In genomic region chr16:19760505-19761496, GRCm38 (mm10) we compare ENCODE assay signal across 8 mouse cellular contexts. TPM values are rescaled to one million over a fixed set of nuclear protein-coding genes. Genes with fewer than 3 reads are reported as not detected.
DNase-seq lines count a peak whose midpoint lies in the region; ATAC-seq lines count a peak whose summit lies in the region.

No protein-coding gene starts in this region.

- no peaks in the 10 kb centered on the region for H3K27me3 ChIP-seq in embryonic facial prominence, embryonic 15.5 days
- H3K27me3 ChIP-seq in hindbrain, embryonic 13.5 days, result no peaks in the 10 kb centered on the region
- H3K27me3 ChIP-seq in liver, embryonic 13.5 days, result peaks cover 30% of the 10 kb centered on the region

- ATAC-seq in embryonic facial prominence, embryonic 15.5 days (ENCODE audit: insufficient number of reproducible peaks, low FRiP score, low TSS enrichment, low read depth), result peak; percentile 81
- peak; percentile 86 for ATAC-seq in hindbrain, embryonic 13.5 days (ENCODE audit: low FRiP score)
- no peak for ATAC-seq in liver, embryonic 13.5 days (ENCODE audit: low read depth)

- WGBS in embryonic facial prominence, embryonic 15.5 days, result under 1% methylated on average over 61 of the region's 61 CpGs
- WGBS in hindbrain, embryonic 13.5 days, result under 1% methylated on average over 61 of the region's 61 CpGs
- 1% methylated on average over 61 of the region's 61 CpGs for WGBS in liver, embryonic 13.5 days (ENCODE audit: insufficient replicate concordance)

- H3K4me3 ChIP-seq in embryonic facial prominence, embryonic 15.5 days (replicated peaks), result peak overlapping the region; percentile 62
- H3K4me3 ChIP-seq in hindbrain, embryonic 13.5 days, result peak overlapping the region; percentile 79
- H3K4me3 ChIP-seq in liver, embryonic 13.5 days (replicated peaks), result peak overlapping the region; percentile 51

- H3K4me2 ChIP-seq in embryonic facial prominence, embryonic 15.5 days (replicated peaks), result peak overlapping the region; percentile 89
- H3K4me2 ChIP-seq in hindbrain, embryonic 13.5 days, result peak overlapping the region; percentile 75
- peak overlapping the region; percentile 67 for H3K4me2 ChIP-seq in liver, embryonic 13.5 days

- H3K4me1 ChIP-seq in embryonic facial prominence, embryonic 15.5 days, result peaks cover 11% of the 10 kb centered on the region; the same call in 1 of the 2 replicates
- peaks cover 12% of the 10 kb centered on the region for H3K4me1 ChIP-seq in hindbrain, embryonic 13.5 days (replicated peaks)
- no peaks in the 10 kb centered on the region for H3K4me1 ChIP-seq in liver, embryonic 13.5 days (replicated peaks)

- H3K9me3 ChIP-seq in embryonic facial prominence, embryonic 15.5 days (replicated peaks), result no peaks in the 10 kb centered on the region
- 0 out of 2 replicates have a peak, but pooled peaks cover 3% of the 10 kb centered on the region for H3K9me3 ChIP-seq in hindbrain, embryonic 13.5 days
- H3K9me3 ChIP-seq in liver, embryonic 13.5 days (replicated peaks), result no peaks in the 10 kb centered on the region

- peak overlapping the region; percentile 58 for H3K9ac ChIP-seq in embryonic facial prominence, embryonic 15.5 days
- H3K9ac ChIP-seq in hindbrain, embryonic 13.5 days, result peak overlapping the region; percentile 93
- H3K9ac ChIP-seq in liver, embryonic 13.5 days, result peak overlapping the region; percentile 41

- H3K36me3 ChIP-seq in embryonic facial prominence, embryonic 15.5 days, result peaks cover 8% of the 10 kb centered on the region
- H3K36me3 ChIP-seq in hindbrain, embryonic 13.5 days, result peaks cover 15% of the 10 kb centered on the region
- H3K36me3 ChIP-seq in liver, embryonic 13.5 days, result no peaks in the 10 kb centered on the region

- peak; percentile 1 to 2 for DNase-seq in frontal cortex, postnatal 36 days (ENCODE audit: low spot score in 2 of 2)
- no peak for DNase-seq in frontal cortex, adult 2 months (ENCODE audit: extremely low spot score in 1 of 2, low spot score in 1 of 2)
- peak; percentile 56 for DNase-seq in Muller cell, postnatal 12 days (ENCODE audit: inconsistent ontology term)
- no peak for DNase-seq in liver, embryonic 13.5 days
- peak; percentile 10 to 39 for DNase-seq in natural killer cell, adult 2 months (ENCODE audit: low spot score in 2 of 2)
- peak; percentile 40 for DNase-seq in thymus, postnatal 0 days (ENCODE audit: low spot score)

- peak overlapping the region; percentile 74 for H3K27ac ChIP-seq in embryonic facial prominence, embryonic 15.5 days (replicated peaks)
- H3K27ac ChIP-seq in hindbrain, embryonic 13.5 days, result peak overlapping the region; percentile 93
- H3K27ac ChIP-seq in liver, embryonic 13.5 days, result no peak overlapping the region; the same call in 1 of the 2 replicates

RNA-seq across cellular contexts. Expression of gene B3gnt5, which starts 0.8 kb away (rescaled TPM):
- polyA plus RNA-seq in frontal cortex, adult 2 months (2012; rRNA removed), result 0.44 and 0.94 TPM in 2 replicates
- 12.8 and 13.6 TPM in 2 replicates for polyA plus RNA-seq in embryonic facial prominence, embryonic 15.5 days (2015; fragmentation: Nextera tagmentation; extraction: Ambion mirVana)
- polyA plus RNA-seq in hindbrain, embryonic 13.5 days (2015; fragmentation: Nextera tagmentation; extraction: Ambion mirVana), result 48.6 and 52.0 TPM in 2 replicates
- polyA plus RNA-seq in liver, embryonic 13.5 days (2015; fragmentation: Nextera tagmentation; extraction: Ambion mirVana), result 0.75 and 1.4 TPM in 2 replicates
- 1.6 and 2.7 TPM in 2 replicates for polyA plus RNA-seq in thymus, postnatal 0 days (2015; fragmentation: Nextera tagmentation; extraction: Ambion mirVana)

RNA-seq across cellular contexts. Expression of gene Lamp3, which starts 54.6 kb away (rescaled TPM):
- not detected in 2 replicates for polyA plus RNA-seq in frontal cortex, adult 2 months (2012; rRNA removed)
- 0.09 TPM in 1 of 2 replicates, not detected in the other for polyA plus RNA-seq in embryonic facial prominence, embryonic 15.5 days (2015; fragmentation: Nextera tagmentation; extraction: Ambion mirVana)
- polyA plus RNA-seq in hindbrain, embryonic 13.5 days (2015; fragmentation: Nextera tagmentation; extraction: Ambion mirVana), result 0.06 TPM in 1 of 2 replicates, not detected in the other
- 0.03 and 0.07 TPM in 2 replicates for polyA plus RNA-seq in liver, embryonic 13.5 days (2015; fragmentation: Nextera tagmentation; extraction: Ambion mirVana)
- polyA plus RNA-seq in thymus, postnatal 0 days (2015; fragmentation: Nextera tagmentation; extraction: Ambion mirVana), result 0.04 and 0.06 TPM in 2 replicates

Comparison
In these comparisons a context has a peak if more than half of its experiments do, and no peak if none do; other contexts are left out.
1. DNase-seq: peak in frontal cortex, postnatal 36 days (2 of 2), Muller cell, postnatal 12 days (single experiment), natural killer cell, adult 2 months (2 of 2) and thymus, postnatal 0 days (single experiment); none in frontal cortex, adult 2 months (0 of 2) and liver, embryonic 13.5 days (single experiment).
2. H3K9ac ChIP-seq: peak in every context shown above with its lines; median percentile 93 in hindbrain, embryonic 13.5 days; 58 in embryonic facial prominence, embryonic 15.5 days; 41 in liver, embryonic 13.5 days.
3. Peak in every context shown above with its lines, with median percentiles within 50 percentile points of each other: H3K4me2 ChIP-seq and H3K4me3 ChIP-seq.